Mouse (Mus musculus): ENCODE results near the gene Drosha. TPM values are rescaled to one million over a fixed set of nuclear protein-coding genes. Genes with fewer than 3 reads are reported as not detected.

The Drosha gene
- polyA plus RNA-seq, 1 experiment from 2014 or later = 23.5 TPM

Small RNAs within 50 kb of the gene (microRNA-seq; reads per million reads assigned to microRNA genes)
- not detected for gene Gm47288

Other genes with a start within 250 kb of the Drosha start
- gene Pdzd2, start 84.9 kb upstream of the Drosha start, polyA plus RNA-seq (2014; fragmentation: Nextera tagmentation; extraction: Ambion mirVana) = 16.8 and 18.7 TPM in 2 replicates
- gene 6030458C11Rik, start 166 bp upstream of the Drosha start, polyA plus RNA-seq (2014; fragmentation: Nextera tagmentation; extraction: Ambion mirVana) = 25.0 and 26.0 TPM in 2 replicates